Mouse (Mus musculus): ENCODE measurements at regions not wholly inside any gene's neighbourhood (a gene's known extent, or its start where the extent isn't known, plus 50 kb on each side); places are given as distances from the start of the nearest gene placed in this dataset.

DNA sequence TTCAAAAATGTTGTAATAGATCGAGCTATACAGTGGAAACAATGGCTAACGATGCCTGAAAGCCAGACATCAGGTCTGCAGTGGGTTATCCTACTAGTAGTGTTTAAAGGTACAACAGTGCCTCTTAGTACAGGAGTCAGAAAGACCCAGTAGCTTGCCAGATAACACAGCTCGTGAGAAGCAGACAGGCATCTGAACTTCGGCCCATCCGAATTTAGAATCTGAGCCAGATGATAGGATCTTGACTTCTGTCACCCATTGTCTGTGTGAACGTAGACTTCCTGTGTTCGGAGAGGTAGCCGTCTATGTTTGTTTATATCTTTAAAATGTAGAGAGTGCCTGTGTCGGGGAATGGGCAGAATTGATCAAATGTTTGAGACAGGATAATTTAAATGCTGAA is 120.5 kb upstream of the Adgrl2 start:
- no peak for DNase-seq (ENCODE audit: low spot score in 2 of 2)

DNA sequence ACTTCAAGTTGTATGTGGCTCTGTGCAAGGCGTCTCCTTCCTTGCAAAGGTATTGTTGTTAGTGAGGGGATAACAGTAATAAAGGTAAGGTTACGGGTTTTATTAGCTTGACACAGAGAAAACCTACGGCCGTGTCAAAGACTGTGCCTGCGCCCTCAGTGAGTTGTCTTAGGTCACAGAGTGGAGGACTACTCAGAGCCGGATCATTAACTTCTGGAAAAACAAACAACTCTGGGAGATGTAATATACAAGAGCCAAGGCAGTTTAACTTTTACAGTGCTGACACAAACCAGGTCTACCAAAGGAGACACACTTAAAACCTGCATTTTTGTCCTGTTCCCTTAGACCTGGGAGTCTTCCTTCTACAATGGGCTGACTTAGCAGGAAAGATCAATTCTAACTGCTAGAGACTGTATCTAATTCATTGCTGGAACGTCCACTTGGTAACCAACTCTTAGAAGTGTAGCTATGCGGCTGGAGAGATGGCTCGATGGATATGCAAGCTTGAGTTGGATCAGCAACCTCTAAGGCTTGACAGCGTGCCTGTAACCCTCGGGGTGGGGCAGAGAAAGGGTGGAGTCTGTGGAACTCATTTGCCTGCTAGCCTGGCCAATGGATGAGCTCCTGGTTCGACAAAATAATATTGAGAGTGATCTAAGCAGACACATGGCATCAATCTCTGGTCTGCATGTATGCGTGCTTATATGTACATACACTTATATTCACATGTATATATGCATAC is 115.5 kb upstream of the Adgrl2 start:
- no peak for DNase-seq (ENCODE audit: low spot score in 2 of 2)

DNA sequence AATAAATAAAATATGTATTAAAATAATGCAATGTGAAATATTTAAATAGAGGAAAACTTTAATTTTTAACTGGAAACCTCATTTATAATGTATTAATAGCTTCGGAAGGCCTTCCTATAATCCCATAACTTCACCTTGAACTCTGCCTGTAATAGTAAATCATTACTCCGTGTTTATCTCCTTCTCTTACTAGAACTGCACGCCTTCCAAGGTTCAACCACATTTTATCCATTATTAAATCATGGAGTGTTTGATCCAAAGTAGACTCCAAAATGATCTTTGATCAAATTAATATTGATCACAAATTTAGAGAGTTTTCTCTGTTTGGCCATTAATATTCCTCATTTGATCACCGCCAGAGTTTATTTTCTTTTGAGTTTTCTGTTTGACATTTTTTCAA is 114.8 kb upstream of the Adgrl2 start:
- DNase-seq (ENCODE audit: low spot score in 2 of 2), result no peak

DNA sequence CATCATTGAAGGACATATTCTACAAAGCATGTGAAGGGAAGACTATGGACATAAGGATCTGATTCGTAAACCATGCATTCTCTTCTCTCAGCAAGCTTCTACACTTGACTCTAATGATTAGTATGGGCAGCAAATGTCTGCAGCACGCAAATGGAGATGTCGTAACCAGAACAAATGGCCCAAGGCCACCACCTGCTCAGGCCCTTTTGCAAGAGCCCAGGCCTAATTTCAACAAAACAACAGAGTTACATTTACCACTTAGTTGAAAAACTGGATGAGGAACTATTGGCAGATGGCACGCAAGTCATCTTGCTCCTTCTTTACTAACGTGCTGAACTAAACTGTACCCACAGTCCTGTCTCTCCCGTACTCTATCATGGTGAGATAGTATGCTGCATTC is 113.7 kb upstream of the Adgrl2 start:
- DNase-seq (ENCODE audit: low spot score in 2 of 2), result no peak

DNA sequence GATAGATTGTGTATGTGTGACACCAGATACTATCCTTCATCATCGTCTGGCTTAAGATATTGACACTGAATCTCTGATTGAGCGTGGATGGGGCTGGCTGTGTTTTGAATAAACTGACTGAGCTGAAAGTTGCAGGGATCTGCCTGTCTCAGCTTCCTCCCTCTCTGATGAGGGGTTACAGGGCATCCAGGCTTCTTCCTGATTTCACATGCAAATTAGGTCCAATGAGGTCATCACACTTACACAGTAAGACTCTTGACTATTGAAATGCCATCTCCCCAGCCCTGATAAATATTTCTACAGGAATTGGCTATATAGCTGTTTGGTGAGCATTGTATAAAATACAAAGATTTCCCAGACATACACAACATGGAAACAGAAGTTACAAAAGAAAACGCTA is 113.1 kb upstream of the Adgrl2 start:
- DNase-seq (ENCODE audit: low spot score in 2 of 2), result no peak

DNA sequence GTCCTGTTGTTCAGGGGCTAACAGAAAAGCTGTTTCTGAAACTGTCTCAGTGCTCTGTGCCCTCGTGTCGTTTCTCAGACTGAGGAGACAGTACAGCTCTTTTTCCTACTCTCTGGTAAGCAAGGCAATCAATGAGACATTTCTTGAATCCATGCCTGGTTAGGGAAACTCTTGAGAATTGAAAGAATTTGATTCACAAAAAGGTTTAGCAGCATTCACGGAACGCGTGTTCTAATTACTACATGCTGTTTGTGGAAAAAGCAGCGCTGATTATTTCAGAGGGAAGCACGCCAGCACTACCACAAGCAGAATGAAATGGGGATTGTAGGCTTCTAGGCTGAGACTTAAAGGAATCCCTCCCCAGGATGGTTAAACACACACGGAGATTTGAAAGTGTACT is 112.5 kb upstream of the Adgrl2 start:
- no peak for DNase-seq (ENCODE audit: low spot score in 2 of 2)

DNA sequence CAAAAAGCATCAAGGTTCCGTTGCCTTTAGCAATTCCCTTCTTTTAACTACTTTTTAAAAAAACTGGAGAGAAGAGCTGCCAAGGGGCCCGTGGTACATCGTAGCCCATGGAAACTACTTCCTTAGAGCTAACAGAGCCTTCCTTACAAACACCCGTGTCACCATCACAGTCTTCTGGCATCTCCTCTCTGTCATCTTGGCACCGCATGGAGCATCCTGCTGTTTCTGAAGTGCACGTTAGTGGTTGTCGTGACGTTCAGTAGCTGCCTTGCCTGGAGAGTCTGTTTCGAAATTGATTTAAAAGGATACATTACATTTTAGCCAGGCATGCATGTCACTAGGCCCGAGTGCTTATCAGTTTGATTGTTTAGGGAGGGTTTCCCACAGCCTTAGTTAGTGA is 111.4 kb upstream of the Adgrl2 start:
- DNase-seq (ENCODE audit: low spot score in 2 of 2), result no peak

DNA sequence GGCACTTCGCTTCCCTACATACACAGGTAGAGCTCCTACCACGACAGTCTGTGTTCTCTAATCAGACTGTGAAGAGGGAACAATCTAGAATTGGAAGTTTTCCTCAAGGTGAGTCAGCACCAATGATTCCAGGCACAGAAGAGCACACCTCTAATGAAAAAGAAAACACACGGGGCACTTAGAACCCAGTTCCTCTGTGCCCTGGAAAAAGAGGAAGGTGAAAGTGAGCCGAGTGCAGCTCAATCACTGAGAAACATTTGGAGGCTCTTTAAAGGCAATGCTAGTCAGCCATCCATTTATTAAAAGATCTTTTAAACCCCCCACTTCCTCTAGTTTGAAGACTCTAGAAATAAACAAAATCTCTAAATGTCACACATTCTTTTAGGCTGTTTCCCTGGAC is 108.4 kb upstream of the Adgrl2 start:
- DNase-seq (ENCODE audit: low spot score in 2 of 2), result no peak

DNA sequence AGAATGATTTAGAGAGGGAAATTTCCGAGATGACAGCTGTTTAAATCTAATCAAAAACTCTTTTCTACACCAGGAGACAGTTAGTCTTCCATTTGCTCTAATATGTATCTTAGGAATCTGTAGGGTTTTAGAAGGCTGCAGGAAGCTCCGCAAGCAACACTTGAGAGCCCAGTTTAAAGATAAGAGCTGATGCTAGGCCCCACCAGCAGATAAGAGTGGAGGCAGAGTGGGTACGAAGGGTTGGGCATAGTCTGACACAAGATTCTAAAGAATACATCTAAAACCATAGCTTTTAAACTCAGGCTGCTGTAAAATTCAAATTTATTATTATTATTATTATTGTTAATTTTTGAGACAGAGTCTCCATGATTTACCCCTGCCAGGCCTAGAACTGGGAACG is 106.7 kb upstream of the Adgrl2 start:
- DNase-seq (ENCODE audit: low spot score in 2 of 2), result no peak

DNA sequence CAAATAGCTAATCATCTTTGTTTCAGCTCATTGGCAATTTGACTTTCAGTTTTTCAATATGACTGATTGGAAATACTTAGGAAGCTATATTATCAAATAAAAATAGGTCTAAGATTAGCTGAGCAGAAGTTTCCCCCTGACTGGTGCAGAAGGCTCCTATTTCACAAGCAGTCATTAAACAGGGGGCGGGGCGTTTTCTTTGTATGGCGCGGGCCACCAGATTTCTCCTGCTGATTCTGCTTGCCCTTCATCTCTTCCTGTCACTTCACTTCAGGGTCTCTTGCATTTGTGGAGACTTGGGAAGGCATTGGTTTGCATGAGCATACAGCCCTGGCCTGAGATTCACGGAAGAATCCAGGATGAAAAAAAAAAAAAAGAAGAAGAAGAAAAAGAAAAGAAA is 102.3 kb upstream of the Adgrl2 start:
- no peak for DNase-seq (ENCODE audit: low spot score in 2 of 2)

DNA sequence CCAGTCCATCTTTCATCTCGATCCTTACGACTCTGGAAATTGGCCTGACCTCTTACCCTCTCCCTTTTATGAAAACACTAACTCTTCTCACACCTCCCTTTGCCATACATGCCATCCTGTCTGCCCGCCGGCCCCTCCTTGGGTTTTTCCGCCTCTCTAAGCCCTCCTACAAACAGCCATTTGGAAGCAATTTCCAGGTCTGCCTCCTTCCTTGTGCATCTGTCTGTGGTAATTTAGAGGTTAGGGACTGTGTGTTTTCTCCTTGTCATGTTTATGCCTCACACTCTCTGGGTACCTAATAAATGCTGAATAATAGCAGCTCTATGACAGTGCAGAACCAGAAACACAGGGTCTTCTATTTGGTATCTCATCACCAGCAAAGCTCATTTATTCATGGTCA is 99.7 kb upstream of the Adgrl2 start:
- DNase-seq (ENCODE audit: low spot score in 2 of 2), result no peak

DNA sequence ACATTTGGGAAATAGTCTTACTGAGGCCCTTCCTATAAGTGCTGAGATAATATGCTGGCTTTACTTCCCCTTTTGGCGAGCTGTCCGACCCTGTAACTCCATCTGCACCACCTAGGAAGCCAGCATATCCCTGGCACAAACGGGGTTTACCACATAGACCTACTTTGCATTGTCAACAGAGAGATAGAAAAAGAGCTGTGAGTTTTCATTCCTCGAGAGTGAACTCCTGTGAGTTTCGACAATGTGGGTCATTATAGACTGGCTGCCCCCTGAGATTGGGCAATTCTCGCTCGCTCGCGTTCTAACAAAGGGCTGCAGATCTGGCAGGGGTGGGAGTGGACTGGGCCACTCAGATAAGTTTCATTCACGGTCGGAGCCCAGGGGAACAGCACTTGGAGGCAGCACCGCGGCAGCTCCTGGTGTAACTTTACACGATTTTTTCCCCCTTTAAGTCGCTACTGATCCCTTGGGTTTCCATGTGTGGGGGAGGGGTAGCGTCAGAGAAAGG is 98.3 kb upstream of the Adgrl2 start:
- DNase-seq (ENCODE audit: low spot score in 2 of 2), result no peak

DNA sequence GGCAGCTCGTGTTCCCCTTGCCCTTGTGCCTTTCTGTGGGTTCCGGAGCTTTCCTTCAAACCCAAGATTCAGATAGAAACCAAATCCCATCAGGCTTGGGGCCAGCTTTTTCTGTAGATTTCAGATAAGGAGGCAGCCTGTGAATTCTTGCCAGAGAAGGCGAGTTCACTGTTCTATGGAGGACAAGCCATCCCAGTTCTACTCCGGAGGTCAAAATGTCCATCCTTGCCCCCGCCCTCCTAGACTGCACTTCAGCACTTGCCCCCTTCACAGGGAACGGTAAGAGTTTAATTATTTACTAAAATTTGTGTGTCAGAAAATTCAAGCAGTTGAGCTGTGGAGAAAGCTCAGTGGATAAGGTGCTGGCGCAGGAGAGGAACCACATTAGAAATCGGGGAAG is 97.1 kb upstream of the Adgrl2 start:
- DNase-seq (ENCODE audit: low spot score in 2 of 2), result no peak

DNA sequence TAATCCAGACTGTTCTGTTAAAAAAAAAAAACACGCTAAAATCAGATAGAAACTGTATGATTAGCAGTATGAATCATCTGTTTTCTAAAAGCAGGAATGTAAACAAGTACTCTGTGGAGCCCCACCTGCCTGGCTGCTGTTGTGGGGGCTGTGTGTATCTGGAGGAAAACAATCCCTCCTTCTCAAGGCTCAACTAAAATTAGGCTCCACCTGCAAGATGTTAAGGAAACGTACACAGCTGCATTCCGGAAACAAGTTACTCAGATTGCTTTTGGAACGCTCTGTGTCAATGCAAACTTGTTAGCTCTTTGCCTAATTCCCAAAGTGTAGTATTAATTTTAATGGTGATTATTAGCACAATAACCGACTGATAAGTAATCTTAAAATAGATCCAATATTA is 96.3 kb upstream of the Adgrl2 start:
- no peak for DNase-seq (ENCODE audit: low spot score in 2 of 2)

DNA sequence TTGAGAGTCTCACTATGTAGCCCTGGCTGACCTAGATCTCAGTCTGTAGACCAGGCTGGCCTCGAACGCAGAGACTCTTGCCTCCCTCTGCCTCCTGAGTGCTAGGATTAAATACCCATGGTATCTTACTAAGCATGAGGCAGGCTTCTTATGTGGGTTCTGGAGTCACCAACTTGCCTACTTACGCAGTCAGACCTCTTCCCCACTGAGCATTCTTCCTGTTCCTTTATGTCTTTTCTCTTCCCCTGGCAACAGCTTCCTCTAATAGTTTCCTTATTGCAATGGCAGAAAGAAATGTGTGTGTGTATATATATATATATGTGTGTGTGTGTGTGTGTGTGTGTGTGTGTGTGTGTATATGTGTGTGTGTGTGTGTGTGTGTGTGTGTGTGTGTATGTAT is 95.7 kb upstream of the Adgrl2 start:
- no peak for DNase-seq (ENCODE audit: low spot score in 2 of 2)

DNA sequence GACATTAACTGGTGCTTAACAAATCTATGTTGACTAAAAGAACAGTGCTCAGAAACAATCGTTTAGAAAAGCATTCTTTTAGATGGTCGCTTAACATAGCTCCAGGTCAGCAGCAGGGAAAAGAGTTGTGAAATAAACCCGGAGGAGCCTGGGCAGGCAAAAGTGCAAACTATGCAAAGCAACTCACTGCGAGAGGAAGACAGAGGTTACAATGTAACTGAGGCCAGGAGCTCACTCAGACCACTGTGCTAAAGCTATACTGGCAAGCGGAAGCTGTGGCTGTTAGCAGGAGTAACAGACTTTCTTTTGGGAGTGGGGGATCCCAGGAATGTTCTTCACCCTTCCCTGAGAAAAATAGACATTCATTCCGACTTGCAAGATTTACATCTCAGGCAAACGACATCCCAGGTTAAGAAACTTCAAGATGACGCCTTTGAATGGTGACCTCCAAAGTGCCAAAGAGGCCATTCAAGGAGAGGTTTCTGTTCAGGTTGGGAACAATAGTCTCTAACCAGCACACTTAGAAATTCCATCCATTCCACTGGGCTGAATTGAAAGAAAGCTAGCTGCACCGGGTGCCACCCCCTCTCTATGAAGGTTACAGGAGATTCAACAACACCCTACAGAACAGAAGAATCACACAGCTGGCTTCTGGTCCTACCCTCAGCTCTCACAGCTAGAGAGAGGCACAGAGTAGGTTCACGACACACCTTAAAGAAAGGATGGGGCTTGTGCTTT is 94.7 kb upstream of the Adgrl2 start:
- no peak for DNase-seq (ENCODE audit: low spot score in 2 of 2)

DNA sequence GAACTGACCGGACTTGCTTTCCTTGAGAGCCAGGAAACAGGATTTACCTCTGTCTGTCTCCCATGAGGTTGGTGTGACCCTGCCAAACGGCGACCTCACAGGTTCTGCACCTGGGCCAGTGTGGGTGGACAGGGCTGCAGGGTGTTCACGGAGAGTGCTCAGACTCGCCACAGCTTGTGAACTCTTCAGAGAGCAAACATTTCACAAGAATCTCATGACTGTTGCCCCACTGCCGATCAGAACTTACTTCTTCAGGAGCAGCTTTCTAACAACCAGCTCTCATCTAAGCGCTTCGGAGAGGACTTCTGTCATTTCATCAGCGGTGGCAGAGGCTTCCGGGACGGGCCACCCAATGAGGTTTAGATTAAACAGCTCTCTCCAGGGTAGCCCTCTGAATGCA is 93.0 kb upstream of the Adgrl2 start:
- DNase-seq (ENCODE audit: low spot score in 2 of 2), result no peak

DNA sequence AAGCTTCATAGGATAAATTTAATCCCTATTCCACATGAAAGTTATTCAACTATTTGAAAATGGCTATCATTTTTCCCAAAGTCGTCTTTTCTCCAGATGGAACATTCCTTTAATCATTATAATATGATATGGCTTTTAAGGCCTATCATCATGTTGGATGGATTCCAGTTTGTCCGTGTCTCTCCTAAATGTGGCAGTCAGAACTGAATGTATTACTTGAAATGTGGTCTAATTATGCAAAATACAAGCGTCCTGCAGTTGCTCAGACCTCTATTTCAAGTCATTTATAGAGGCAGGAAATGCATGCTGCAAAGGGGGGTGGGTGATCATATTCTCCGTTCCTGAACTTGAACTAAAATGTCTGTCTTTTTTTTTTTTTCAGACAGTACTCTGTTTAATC is 88.5 kb upstream of the Adgrl2 start:
- DNase-seq (ENCODE audit: low spot score in 2 of 2), result no peak

DNA sequence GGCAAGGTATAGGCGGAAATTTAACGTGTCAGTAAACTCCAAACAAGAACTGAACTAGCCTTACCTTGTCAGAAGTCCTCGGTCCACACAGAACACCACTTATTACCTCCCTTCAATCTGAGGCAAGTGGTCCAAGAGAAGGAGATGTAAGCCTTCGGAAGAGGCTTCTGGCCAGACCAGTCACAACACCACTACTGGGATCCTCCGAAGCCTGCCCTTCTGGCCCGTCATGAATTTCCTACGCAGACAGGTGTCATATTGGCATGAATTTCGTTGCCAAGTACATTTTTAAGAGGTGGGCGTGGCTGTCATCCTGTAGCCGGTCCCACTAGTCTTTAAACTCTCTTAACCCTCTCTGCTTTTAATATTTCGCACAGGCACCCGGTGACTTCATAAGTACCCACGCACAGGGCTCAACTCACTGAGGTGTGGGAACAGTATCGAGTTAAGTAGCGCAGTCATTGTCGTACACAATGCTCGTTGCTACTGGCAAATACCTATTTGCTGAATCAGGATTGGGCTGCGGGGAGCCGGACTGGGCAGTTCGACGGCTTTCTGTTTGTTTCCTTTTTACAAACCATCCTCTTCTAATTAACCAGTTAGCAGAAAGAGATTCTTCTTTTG is 86.7 kb upstream of the Adgrl2 start:
- no peak for DNase-seq (ENCODE audit: low spot score in 2 of 2)

DNA sequence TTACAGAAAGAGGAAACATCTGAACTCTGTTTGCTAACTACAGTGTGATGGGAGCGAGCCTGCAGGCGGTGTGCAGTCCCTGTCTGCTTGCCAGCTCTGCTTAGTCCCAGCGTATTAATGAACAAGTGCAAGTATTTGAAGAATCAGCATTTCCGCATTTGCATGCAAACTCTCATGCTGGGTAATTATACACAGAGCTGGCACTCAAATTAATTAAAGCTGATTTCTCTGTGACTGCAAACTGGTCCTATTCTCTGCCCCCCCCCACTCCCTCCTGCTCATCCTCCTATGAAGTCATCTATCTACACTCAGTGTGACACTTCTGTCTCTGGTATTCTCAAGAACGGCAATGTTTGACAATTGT is 85.1 kb upstream of the Adgrl2 start:
- no peak for DNase-seq (ENCODE audit: low spot score in 2 of 2)

DNA sequence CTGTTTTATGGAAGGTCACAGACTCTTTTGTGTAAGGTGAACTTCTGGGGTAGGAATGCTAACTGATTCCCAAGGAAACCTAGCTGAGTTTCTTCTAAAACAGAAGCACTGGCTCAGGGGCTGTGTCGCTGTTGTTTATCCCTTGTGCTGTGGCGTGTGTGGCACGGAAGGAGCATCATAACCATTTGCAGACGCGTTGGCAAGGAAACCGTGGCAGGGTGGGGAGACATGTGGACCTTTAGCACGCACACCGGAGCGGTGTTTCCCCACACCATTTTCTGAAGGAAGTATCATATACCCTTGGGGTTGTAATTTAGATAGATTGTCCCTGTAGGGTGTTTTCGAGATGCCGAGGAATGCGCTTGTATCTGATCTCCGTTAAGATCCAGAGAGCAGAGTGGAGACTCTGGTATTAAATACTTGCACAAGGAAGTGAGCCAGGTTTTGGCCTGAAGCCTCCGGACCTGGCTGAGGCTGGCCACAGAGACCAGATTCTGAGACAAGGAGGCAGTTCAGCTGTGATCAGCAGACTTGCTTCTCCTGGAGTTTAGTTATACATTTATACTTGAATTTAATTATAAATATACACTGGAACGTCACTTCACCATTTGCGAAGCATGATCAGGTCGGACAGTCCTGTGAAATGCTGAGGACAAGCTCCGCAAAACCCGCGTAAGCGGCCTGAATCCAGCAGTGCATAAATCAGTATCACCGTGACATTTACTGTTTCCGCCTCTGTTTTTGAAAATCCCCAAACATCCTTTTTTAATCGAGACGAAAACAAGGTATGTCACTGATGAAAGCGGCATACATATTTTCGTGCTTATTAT is 84.5 kb upstream of the Adgrl2 start:
- DNase-seq (ENCODE audit: low spot score in 2 of 2), result no peak

DNA sequence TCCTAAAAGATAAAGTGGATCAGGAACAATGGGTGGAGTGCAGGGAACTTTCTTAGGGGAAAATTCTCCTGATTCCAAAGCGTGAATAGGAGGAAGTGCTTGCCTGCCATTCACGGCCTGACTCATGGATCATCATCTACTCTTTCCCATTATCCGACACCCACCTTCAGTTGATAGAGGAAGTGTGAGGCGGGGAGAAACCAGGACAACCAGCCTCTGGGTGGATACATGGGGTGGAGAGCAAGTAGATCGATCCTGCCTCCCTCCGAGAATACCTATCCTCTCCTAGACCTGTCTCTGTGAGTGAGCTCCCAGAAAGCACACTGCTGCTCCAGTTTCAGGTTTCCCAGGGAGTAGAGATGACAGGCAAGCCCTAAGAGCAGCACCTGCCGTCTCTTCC is 79.8 kb upstream of the Adgrl2 start:
- DNase-seq (ENCODE audit: low spot score in 2 of 2), result no peak
